4 mouse cellular contexts compared by ENCODE assay signal in genomic region chr13:115742080-115742479, GRCm38 (mm10).
A peak's percentile ranks its signal among the peaks of the same experiment; 100 is the strongest.
DNase-seq lines count a peak whose midpoint lies in the region; ATAC-seq lines count a peak whose summit lies in the region.
"Not testable (repeated sequence)": the region's sequence is repeated elsewhere in the genome, so short reads cannot be mapped to it uniquely, and the experiment has no call there.

No protein-coding gene starts in this region.

- not testable (repeated sequence) for H3K4me3 ChIP-seq in forebrain, embryonic 11.5 days (ENCODE audit: low read depth, low read length); hindbrain, embryonic 11.5 days (ENCODE audit: low read depth, low read length); liver, embryonic 11.5 days (ENCODE audit: low read depth, low read length); midbrain, embryonic 11.5 days (ENCODE audit: low read depth, low read length)

- peak; percentile 78 for ATAC-seq in forebrain, embryonic 11.5 days (replicated peaks; ENCODE audit: low FRiP score)
- ATAC-seq in hindbrain, embryonic 11.5 days (ENCODE audit: low FRiP score) = peak; percentile 71; the same call in 1 of the 2 replicates
- ATAC-seq in liver, embryonic 11.5 days (replicated peaks; ENCODE audit: low FRiP score) = peak; percentile 56; the same call in 1 of the 2 replicates
- peak; percentile 77; the same call in 1 of the 2 replicates for ATAC-seq in midbrain, embryonic 11.5 days (ENCODE audit: low FRiP score)

- not testable (repeated sequence) for H3K4me2 ChIP-seq in forebrain, embryonic 11.5 days (ENCODE audit: low read depth, low read length, severe bottlenecking); hindbrain, embryonic 11.5 days (replicated peaks; ENCODE audit: low read depth, low read length); liver, embryonic 11.5 days; midbrain, embryonic 11.5 days

- not testable (repeated sequence) for H3K27me3 ChIP-seq in forebrain, embryonic 11.5 days (ENCODE audit: control insufficient read depth, insufficient read depth, low read length); hindbrain, embryonic 11.5 days (ENCODE audit: control insufficient read depth, insufficient read depth, low read length); liver, embryonic 11.5 days (replicated peaks; ENCODE audit: control insufficient read depth, insufficient read depth, low read length); midbrain, embryonic 11.5 days (ENCODE audit: control insufficient read depth, insufficient read depth, low read length)

- H3K36me3 ChIP-seq in forebrain, embryonic 11.5 days (ENCODE audit: control insufficient read depth, insufficient read depth, low read length); hindbrain, embryonic 11.5 days (ENCODE audit: control insufficient read depth, insufficient read depth, low read length); liver, embryonic 11.5 days (ENCODE audit: control insufficient read depth, insufficient read depth, low read length); midbrain, embryonic 11.5 days (ENCODE audit: control insufficient read depth, insufficient read depth, low read length): not testable (repeated sequence)

- H3K4me1 ChIP-seq in forebrain, embryonic 11.5 days (replicated peaks; ENCODE audit: control insufficient read depth, insufficient read depth, low read length); hindbrain, embryonic 11.5 days (replicated peaks; ENCODE audit: control insufficient read depth, insufficient read depth, low read length); liver, embryonic 11.5 days (replicated peaks; ENCODE audit: control insufficient read depth, insufficient read depth, low read length); midbrain, embryonic 11.5 days (ENCODE audit: control insufficient read depth, insufficient read depth, low read length): not testable (repeated sequence)

- H3K27ac ChIP-seq in forebrain, embryonic 11.5 days (ENCODE audit: low read depth, low read length); hindbrain, embryonic 11.5 days (ENCODE audit: low read depth, low read length); liver, embryonic 11.5 days (ENCODE audit: low read depth, low read length); midbrain, embryonic 11.5 days (ENCODE audit: low read depth, low read length): not testable (repeated sequence)

- not testable (repeated sequence) for H3K9me3 ChIP-seq in forebrain, embryonic 11.5 days (ENCODE audit: control insufficient read depth, low read length); hindbrain, embryonic 11.5 days (ENCODE audit: control insufficient read depth, low read length); liver, embryonic 11.5 days (ENCODE audit: control insufficient read depth, low read length); midbrain, embryonic 11.5 days (ENCODE audit: control insufficient read depth, low read length)

- DNase-seq in forebrain, embryonic 11.5 days (ENCODE audit: low spot score); hindbrain, embryonic 11.5 days (ENCODE audit: low spot score); liver, embryonic 11.5 days (ENCODE audit: low spot score); midbrain, embryonic 11.5 days (ENCODE audit: low spot score, missing footprints): not testable (repeated sequence)

- 73% methylated on average over 1 of the region's 1 CpGs for WGBS in forebrain, embryonic 11.5 days
- 100% methylated on average over 1 of the region's 1 CpGs for WGBS in hindbrain, embryonic 11.5 days
- 63% methylated on average over 1 of the region's 1 CpGs for WGBS in liver, embryonic 11.5 days
- 65% methylated on average over 1 of the region's 1 CpGs for WGBS in midbrain, embryonic 11.5 days

- not testable (repeated sequence) for H3K9ac ChIP-seq in forebrain, embryonic 11.5 days (ENCODE audit: low read length); hindbrain, embryonic 11.5 days (ENCODE audit: low read depth, low read length); liver, embryonic 11.5 days (ENCODE audit: low read depth, low read length); midbrain, embryonic 11.5 days (ENCODE audit: low read length)
